Mouse (Mus musculus) granulocyte monocyte progenitor cell, adult 5-6 weeks (primary cell): ENCODE results near the gene Ppm1l. TPM values are rescaled to one million over a fixed set of nuclear protein-coding genes. Genes with fewer than 3 reads are reported as not detected.

ENCODE experiments used
- ATAC-seq: replicated peaks from 2 replicates; pipeline ENCODE4 v1.8.0; 2016; ENCODE audit warnings: mild to moderate bottlenecking, moderate TSS enrichment, inconsistent platforms; ENCODE audit not compliant: poor library complexity, severe bottlenecking
- total RNA-seq, 2 experiments: library from RNA; stranded (forward) in 1 of 2; stranded (reverse) in 1 of 2; fragments of 200-712, 200-1000 nt in 1 of 2; fragments of >200 nt in 1 of 2; fragmentation: Nextera tagmentation in 1 of 2; gene quantifications; 2 replicates each; pipeline ENCODE4 v1.2.3; 2014 to 2017

Ppm1l gene
- total RNA-seq, 2 experiments from 2014 or later: 0.72 to 1.3 TPM

- ATAC-seq: no peak
These were observed 167.9 kb downstream of the Ppm1l start for GRCm38 (mm10) chr3:69484582-69484981.

GRCm38 (mm10) chr3:69485347-69485746, 168.7 kb downstream of the Ppm1l start:
- no peak for ATAC-seq

DNA sequence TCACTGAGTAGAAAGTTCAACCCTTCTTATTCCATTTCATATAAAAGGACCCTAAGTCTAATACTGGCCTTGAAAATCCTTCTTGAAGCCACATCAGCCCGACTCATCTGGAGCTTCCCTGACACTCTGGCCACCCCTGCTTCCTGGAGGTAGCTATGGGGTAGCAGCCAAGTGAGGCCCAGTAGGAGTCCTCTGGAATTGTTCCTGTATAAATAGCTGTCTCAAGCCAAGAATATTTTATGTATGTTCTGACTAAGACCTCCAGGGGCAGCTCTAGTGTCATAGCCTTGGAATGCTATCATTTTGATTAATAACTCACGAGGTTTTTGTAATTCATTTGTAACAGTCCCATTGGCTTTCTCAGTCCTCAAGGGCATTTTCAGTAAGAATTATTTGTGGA, 169.1 kb downstream of the Ppm1l start:
- ATAC-seq: no peak

DNA sequence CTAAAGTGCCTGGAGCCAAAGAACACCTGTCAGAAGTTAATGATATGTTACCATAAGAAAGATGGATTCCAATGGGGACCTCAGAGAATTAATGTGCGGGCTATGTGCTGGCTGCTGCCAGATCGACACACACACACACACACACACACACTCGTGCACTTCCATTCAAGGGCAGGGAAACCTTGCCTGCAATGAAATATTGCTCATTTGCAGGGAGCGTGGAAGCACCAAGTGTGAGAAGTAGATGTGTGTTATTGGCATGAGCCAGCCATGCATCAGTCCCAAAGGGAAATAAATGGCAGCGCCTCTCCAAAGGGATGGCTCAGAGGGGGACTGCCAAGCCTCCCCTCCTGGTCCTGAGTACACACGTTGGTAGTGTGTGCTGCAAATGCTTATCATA, 170.8 kb downstream of the Ppm1l start:
- ATAC-seq: no peak

GRCm38 (mm10) chr3:69489669-69490068, 173.0 kb downstream of the Ppm1l start:
- ATAC-seq: no peak

- ATAC-seq: no peak
These were observed 174.5 kb downstream of the Ppm1l start for GRCm38 (mm10) chr3:69490981-69491681.

DNA sequence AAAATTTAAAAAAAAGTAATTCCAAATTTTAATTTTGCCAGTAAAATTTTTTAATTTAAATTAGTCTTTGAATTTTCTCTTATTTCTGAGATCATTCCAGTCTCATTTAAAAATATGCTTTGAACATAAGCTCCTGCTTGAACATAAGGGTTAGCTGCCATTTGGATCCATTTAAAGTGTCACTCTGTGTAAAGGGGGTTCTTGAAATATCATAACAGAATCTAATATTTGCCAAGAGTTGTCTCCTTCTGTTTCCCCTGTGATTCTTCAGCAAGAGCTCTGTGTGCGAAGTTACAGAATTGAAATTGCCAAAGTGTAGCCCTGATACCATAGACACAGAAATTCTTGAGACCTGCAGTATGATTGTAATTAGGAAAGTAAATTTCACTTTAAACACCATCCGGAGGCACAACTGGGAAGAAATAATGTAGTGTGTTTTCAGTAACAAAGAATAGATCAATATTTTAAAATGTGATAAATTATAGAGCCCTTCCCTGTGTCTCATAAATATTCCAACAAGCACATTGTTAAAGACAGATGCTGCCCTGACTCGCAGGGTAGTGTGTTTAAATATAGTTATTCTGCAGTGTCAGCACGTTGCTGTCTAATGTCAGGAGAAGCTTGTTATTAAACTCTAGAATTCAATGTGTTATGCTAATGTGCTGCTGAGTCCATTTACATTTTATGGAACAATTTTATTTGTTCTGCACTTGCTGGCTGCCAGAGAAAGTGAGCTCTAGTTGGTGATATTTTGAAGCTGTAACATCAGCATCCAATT, 177.8 kb downstream of the Ppm1l start:
- ATAC-seq: no peak

- ATAC-seq: no peak
These were observed 180.5 kb downstream of the Ppm1l start for GRCm38 (mm10) chr3:69497178-69497577.

DNA sequence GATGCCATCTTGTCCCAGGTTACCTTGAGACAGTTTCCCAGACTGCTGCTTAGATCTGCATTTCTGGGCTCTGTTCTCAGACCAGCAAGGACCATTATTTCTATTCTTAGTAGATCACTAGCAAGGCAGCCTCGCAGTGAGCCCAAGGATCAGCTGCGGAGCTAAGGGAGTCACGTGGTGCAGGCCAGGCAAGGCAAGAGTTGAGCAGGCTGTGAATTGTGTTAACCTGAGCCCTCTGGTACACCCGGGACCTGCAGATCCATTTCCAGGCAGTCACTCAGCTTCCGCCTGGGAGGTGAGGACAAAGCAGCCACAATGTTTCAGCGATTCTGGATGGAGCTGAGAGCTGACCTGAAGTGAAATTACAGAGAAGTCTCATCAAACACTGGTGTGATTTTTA, 185.3 kb downstream of the Ppm1l start:
- no peak for ATAC-seq

DNA sequence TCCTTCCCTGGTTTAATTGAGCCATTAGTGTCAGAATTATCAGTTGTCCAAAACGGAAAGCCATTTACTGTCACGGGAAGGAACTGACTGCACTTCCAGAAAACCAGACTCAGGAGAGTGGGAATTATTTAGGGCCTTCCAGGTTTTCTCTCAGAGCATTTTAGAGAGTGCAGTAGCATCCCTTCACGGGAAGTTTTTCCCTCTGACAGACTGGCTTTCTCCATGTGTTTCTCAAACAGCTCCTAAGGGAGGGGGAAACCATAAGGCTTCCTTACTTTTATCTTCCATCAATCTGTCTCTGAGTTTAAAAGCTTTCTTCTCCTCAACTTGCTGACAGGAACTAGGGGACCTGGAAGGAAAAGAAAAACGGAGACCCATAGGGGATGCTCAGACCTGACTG, 185.9 kb downstream of the Ppm1l start:
- no peak for ATAC-seq

DNA sequence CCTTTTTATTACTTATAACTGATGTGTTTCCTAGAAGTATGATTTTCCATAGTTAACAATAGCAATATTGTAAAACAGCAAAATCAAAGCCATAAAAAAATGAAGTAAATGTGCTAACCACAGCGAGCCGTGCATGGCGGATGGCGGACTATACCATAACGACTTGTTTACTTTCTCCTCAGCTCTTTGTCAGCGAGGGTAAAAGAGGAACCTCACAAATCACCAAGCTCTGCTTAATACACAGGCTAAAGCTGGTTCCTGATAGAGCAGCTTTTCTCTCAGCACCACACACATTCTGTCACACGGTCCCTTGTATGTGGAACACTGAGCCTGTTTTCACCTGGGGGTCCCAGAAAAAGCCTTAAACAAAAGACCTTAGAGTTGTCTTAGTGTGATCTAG, 188.4 kb downstream of the Ppm1l start:
- ATAC-seq: peak; percentile 89

DNA sequence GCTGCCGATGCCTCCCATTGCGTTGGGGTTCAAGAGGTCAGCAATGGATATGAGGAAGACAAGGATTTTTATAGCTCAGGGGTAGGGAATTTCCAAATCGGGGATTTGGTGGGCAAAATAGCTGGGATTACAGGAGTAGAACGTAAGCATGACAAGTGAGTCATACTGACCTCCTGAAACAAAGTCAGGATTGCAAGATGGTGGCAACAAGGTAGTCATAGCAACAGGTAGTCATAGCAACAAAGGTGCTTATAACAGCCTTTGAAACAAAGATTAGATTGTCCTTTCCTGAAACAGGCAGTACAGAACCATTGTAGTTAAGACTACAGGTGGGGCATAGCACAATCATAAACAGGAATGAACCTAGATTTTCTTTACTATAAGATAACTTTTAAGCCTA, 189.7 kb downstream of the Ppm1l start:
- ATAC-seq: no peak

GRCm38 (mm10) chr3:69509411-69509952, 192.8 kb downstream of the Ppm1l start:
- no peak for ATAC-seq

GRCm38 (mm10) chr3:69511881-69512280, 195.2 kb downstream of the Ppm1l start:
- no peak for ATAC-seq

- ATAC-seq: no peak
These were observed 195.7 kb downstream of the Ppm1l start for GRCm38 (mm10) chr3:69512402-69512801.

DNA sequence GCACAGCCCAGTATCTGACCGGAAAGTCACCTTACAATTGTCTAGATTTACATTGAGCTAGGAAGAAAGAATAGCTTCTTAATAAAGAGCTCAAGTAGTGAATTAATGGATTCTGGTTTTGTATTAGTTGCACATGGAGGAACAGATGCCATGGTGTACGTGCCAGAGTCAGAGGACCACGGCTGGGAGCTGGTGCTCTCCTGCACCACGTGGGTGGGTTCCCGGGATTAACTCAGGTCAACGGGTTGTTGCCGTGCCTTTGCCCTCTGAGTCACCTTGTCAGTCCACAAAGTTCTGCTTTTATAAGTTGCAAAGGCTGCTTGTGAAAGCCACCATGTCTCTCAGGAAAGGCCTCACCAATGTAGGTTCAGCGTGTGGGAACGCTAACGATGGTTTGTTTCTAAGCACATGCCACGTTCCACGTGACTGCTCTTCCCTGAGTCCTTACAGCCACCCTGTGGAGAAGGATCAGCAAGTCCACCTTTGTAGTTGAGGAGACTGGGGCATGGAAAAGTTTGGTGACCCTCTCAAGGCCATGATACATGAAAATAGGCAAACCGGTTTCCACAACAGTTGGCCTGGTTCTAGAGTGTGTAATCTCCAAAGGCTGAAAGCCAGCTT, 199.2 kb downstream of the Ppm1l start:
- ATAC-seq: no peak

DNA sequence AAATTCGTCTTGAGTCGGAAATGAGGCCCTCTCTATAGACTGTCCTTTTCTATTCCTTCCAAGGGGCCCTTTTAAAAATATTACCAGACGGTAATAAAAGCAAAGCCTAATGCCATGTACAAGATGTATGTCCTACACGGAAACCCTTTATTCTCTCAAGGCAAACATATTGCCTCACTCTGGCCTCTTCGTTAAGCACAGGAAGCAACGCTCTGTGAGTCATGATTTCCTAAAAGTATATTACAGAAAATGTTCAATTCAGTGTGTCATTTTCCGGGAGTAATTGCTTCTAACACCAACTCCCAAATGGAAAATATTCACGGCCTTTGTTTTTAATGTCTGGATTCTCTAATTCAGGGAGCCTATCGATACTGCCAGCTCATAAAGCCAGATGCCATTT, 202.5 kb downstream of the Ppm1l start:
- ATAC-seq: peak; percentile 62

DNA sequence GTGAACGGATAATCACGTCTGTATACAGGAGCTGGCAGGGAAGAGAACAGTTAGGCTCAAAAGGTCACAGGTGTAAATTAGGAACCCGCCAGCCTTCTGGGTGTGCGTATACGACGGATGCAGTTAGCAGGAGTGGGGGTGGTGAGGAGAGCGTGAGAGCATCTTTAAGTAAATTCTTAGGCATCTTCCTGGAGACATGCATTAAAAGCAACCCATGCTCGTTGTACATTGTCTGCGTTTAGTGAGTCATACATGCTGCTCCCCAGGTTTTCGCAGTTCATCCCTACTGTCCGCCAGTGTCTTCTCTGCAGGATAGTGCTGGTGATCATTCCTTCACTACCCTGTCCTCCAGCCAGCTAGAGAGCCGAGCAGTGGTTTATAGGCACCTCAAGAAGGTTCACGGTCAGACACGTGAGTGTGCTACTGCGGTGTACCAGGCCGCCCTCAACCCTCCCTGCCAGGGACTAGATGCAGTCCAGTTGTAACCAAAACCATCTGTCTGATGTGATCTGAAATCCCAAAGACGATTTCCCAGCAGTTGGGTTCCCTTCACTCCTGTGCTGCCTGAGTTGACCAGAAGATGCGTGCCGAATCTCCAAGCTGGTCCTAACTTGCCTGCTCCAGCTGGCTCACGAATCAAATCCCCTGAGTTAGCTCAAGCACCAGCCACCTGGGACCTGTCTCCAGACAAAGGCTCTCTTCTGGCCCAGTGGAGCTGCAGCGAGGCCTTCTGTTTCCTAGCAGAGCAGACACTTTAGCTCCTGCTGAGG, 203.3 kb downstream of the Ppm1l start:
- no peak for ATAC-seq

DNA sequence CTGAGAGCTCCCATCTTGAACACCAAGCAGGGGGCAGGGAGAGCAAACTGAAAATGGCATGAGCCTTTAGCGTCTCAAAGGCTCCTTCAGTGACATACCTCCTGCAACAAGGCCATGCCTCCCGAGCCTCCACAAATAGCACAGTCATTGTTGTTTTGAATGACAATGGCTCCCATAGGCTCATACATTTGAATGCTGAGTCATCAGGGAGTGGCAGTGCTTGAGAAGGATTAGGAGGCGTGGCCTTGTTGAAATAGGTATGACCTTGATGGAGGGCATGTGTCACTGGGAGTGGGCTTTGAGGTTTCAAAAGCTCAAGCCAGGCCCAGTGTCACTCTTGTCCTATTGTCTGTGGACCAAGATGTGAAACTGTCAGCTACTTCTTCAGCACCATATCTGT, 205.6 kb downstream of the Ppm1l start:
- ATAC-seq: no peak

DNA sequence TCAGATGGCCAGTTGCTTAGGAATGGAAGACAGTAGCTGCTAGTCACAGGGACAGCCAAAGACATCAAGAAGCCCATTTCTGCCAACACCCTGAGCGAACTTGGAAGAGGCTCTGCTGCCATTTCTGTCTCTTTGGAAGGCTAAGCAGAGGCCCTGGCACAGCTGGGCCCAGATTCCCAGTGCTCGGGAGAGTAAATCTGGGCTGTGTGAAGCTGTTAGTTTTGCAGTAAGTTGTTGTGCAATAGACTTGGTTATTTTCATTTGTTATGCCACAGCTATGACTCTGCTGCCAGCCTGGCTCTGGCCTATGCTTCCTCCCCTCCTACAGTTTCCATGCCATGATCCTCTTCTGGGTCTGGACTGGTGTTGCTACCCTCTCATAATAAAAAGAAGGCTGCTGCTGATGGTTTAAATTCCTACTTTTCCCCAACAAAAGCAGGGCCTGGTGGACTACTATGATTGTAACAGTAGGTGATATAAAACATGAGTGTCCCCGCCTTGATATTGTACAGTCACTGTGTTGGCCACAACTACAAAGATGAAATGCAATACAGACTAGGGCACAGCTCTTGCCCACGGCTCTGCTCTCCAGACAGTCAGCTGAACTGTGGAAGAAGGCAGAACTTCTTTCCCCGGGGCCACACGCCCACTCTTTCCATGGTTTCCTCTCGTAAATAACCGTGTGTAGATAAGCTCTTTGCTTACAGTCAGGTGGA, 207.9 kb downstream of the Ppm1l start:
- ATAC-seq: peak; percentile 82
